Comparison of ENCODE assay signal across 7 mouse cellular contexts in genomic region chrX:166479365-166479983, GRCm38 (mm10). TPM values are rescaled to one million over a fixed set of nuclear protein-coding genes. Genes with fewer than 3 reads are reported as not detected.
A peak's percentile ranks its signal among the peaks of the same experiment; 100 is the strongest.
DNase-seq lines count a peak whose midpoint lies in the region; ATAC-seq lines count a peak whose summit lies in the region.

Gene Rab9 (minus strand): TSS chrX:166479867.

- peak within 1 kb of the TSS; percentile 92 for H3K27ac ChIP-seq in embryonic facial prominence, embryonic 10.5 days (replicated peaks)
- H3K27ac ChIP-seq in limb, embryonic 11.5 days (replicated peaks; ENCODE audit: low read depth, low read length), result no peak within 1 kb of the TSS; the same call in 1 of the 2 replicates
- H3K27ac ChIP-seq in midbrain, embryonic 14.5 days (replicated peaks; ENCODE audit: low read depth, low read length), result peak within 1 kb of the TSS; percentile 70

- H3K4me1 ChIP-seq in embryonic facial prominence, embryonic 10.5 days, result no peaks in the 10 kb centered on the region; the same call in 1 of the 2 replicates
- H3K4me1 ChIP-seq in limb, embryonic 11.5 days (ENCODE audit: control insufficient read depth, insufficient read depth, low read length), result no peaks in the 10 kb centered on the region
- peaks cover 7% of the 10 kb centered on the region for H3K4me1 ChIP-seq in midbrain, embryonic 14.5 days (ENCODE audit: control insufficient read depth, insufficient read depth, low read length)

- peak within 1 kb of the TSS; percentile 30 for H3K4me2 ChIP-seq in limb, embryonic 11.5 days (ENCODE audit: low read depth, severe bottlenecking)
- H3K4me2 ChIP-seq in midbrain, embryonic 14.5 days (ENCODE audit: low read length), result peak within 1 kb of the TSS; percentile 59

- H3K36me3 ChIP-seq in embryonic facial prominence, embryonic 10.5 days (replicated peaks), result peaks cover 18% of the 10 kb centered on the region
- H3K36me3 ChIP-seq in limb, embryonic 11.5 days (ENCODE audit: control insufficient read depth, insufficient read depth, low read length), result no peaks in the 10 kb centered on the region; the same call in 1 of the 2 replicates
- H3K36me3 ChIP-seq in midbrain, embryonic 14.5 days (ENCODE audit: control insufficient read depth, insufficient read depth, low read length), result no peaks in the 10 kb centered on the region; the same call in 1 of the 2 replicates

- DNase-seq in adrenal gland, postnatal 10 days, result peak; percentile 95
- peak; percentile 96 for DNase-seq in embryonic facial prominence, embryonic 10.5 days (ENCODE audit: low spot score)
- DNase-seq in kidney, adult 11 months, result peak; percentile 92
- DNase-seq in limb, embryonic 11.5 days (ENCODE audit: low spot score), result peak; percentile 93
- DNase-seq in midbrain, embryonic 14.5 days, result peak; percentile 93
- DNase-seq in spleen, adult 18-20 months, result peak; percentile 86 to 93

- peak; percentile 95 for ATAC-seq in granulocyte monocyte progenitor cell, adult 5-6 weeks (replicated peaks; ENCODE audit: poor library complexity, severe bottlenecking)
- ATAC-seq in limb, embryonic 11.5 days (ENCODE audit: insufficient number of reproducible peaks, low FRiP score, low TSS enrichment, low read depth), result peak; percentile 100
- peak; percentile 99 for ATAC-seq in midbrain, embryonic 14.5 days (ENCODE audit: low FRiP score, low TSS enrichment)

- H3K9me3 ChIP-seq in embryonic facial prominence, embryonic 10.5 days, result 0 out of 2 replicates have a peak, but pooled peaks cover 2% of the 10 kb centered on the region
- H3K9me3 ChIP-seq in limb, embryonic 11.5 days (ENCODE audit: control insufficient read depth, low read length), result no peaks in the 10 kb centered on the region
- H3K9me3 ChIP-seq in midbrain, embryonic 14.5 days (ENCODE audit: control insufficient read depth, low read length), result no peaks in the 10 kb centered on the region

- WGBS in embryonic facial prominence, embryonic 10.5 days, result 15% methylated on average over 41 of the region's 41 CpGs
- WGBS in limb, embryonic 11.5 days, result 17% methylated on average over 38 of the region's 41 CpGs
- 18% methylated on average over 41 of the region's 41 CpGs for WGBS in midbrain, embryonic 14.5 days

- peak within 1 kb of the TSS; percentile 70 for H3K4me3 ChIP-seq in embryonic facial prominence, embryonic 10.5 days
- H3K4me3 ChIP-seq in limb, embryonic 11.5 days (ENCODE audit: low read depth, low read length), result peak within 1 kb of the TSS; percentile 53
- peak within 1 kb of the TSS; percentile 57 for H3K4me3 ChIP-seq in midbrain, embryonic 14.5 days (replicated peaks; ENCODE audit: low read depth, low read length)

- peaks cover 59% of the 10 kb centered on the region for H3K27me3 ChIP-seq in embryonic facial prominence, embryonic 10.5 days (replicated peaks; ENCODE audit: low read depth, poor library complexity, severe bottlenecking)
- H3K27me3 ChIP-seq in limb, embryonic 11.5 days (ENCODE audit: control insufficient read depth, insufficient read depth, low read length), result 0 out of 2 replicates have a peak, but pooled peaks cover 2% of the 10 kb centered on the region
- no peaks in the 10 kb centered on the region for H3K27me3 ChIP-seq in midbrain, embryonic 14.5 days (ENCODE audit: control insufficient read depth, insufficient read depth, low read length)

- peak within 1 kb of the TSS; percentile 71 for H3K9ac ChIP-seq in limb, embryonic 11.5 days (ENCODE audit: low read length)
- peak within 1 kb of the TSS; percentile 68 for H3K9ac ChIP-seq in midbrain, embryonic 14.5 days (replicated peaks; ENCODE audit: low read length)

RNA-seq across cellular contexts. Expression of gene Rab9, which starts in this region (rescaled TPM):
- 10 to 100 TPM; 49.8 to 58.6 TPM for total RNA-seq in adrenal gland, postnatal 10 days (2021)
- 43.1 and 45.7 TPM in 2 replicates for polyA plus RNA-seq in embryonic facial prominence, embryonic 10.5 days (2016; fragmentation: Nextera tagmentation; extraction: Ambion mirVana)
- total RNA-seq in granulocyte monocyte progenitor cell, adult 5-6 weeks (2014; fragmentation: Nextera tagmentation), result 52.9 and 53.9 TPM in 2 replicates
- 93.5 and 100 TPM in 2 replicates for total RNA-seq in granulocyte monocyte progenitor cell, adult 5-6 weeks (2017)
- polyA plus RNA-seq in limb, embryonic 11.5 days (2014; fragmentation: Nextera tagmentation; extraction: Ambion mirVana), result 52.6 and 56.8 TPM in 2 replicates
- polyA plus RNA-seq in midbrain, embryonic 14.5 days (2014; fragmentation: Nextera tagmentation; extraction: Ambion mirVana), result 53.9 and 56.5 TPM in 2 replicates
